Mouse (Mus musculus) lung, postnatal 0 days (tissue): Measurements from ENCODE around the gene Cd84. TPM values are rescaled to one million over a fixed set of nuclear protein-coding genes. Genes with fewer than 3 reads are reported as not detected.

ENCODE experiments used
- ATAC-seq: fragments of 200-750 bp; cut with Nextera tagmentation; 2 replicates; pipeline ENCODE4 v1.8.0; 2017; ENCODE audit warnings: moderate library complexity
- DNase-seq: peaks from one replicate; pipeline ENCODE4 v3.0.0-alpha.2; 2016; ENCODE audit warnings: low spot score
- H3K27ac ChIP-seq: fragments of 300-500 bp; sonication (generic); 2 replicates; pipeline ENCODE4 v1.5.1; 2014; ENCODE audit warnings: antibody characterized with exemption, mild to moderate bottlenecking, low read length, mixed read lengths
- H3K27me3 ChIP-seq: fragments of 300-500 bp; sonication (generic); replicated peaks from 2 replicates; pipeline ENCODE4 v1.6.1; 2014; ENCODE audit warnings: low read length, mixed read lengths; ENCODE audit not compliant: insufficient read depth
- H3K36me3 ChIP-seq: fragments of 300-500 bp; sonication (generic); 2 replicates; pipeline ENCODE4 v1.6.1; 2014; ENCODE audit warnings: low read length, mixed read lengths; ENCODE audit not compliant: insufficient read depth
- H3K4me1 ChIP-seq: fragments of 300-500 bp; sonication (generic); 2 replicates; pipeline ENCODE4 v1.6.1; 2014; ENCODE audit warnings: antibody characterized with exemption, low read depth, low read length, mixed read lengths; ENCODE audit not compliant: insufficient read depth
- H3K4me2 ChIP-seq: fragments of 300-500 bp; sonication (generic); replicated peaks from 2 replicates; pipeline ENCODE4 v1.6.1; 2014; ENCODE audit warnings: low read depth, mild to moderate bottlenecking, low read length, moderate library complexity, mixed read lengths
- H3K4me3 ChIP-seq: fragments of 300-500 bp; sonication (generic); 2 replicates; pipeline ENCODE4 v1.5.1; 2014; ENCODE audit warnings: low read depth, low read length
- H3K9ac ChIP-seq: fragments of 300-500 bp; sonication (generic); replicated peaks from 2 replicates; pipeline ENCODE4 v1.6.1; 2014; ENCODE audit warnings: low read depth, mild to moderate bottlenecking
- H3K9me3 ChIP-seq: fragments of 300-500 bp; sonication (generic); 2 replicates; pipeline ENCODE4 v1.6.1; 2016; ENCODE audit warnings: low read length, mixed read lengths
- CTCF ChIP-seq: IDR thresholded peaks from 2 replicates; pipeline ENCODE4 v1.5.1; 2016; ENCODE audit warnings: antibody characterized with exemption, mild to moderate bottlenecking
- EP300 ChIP-seq: IDR thresholded peaks from 2 replicates; pipeline ENCODE4 v1.6.1; 2016; ENCODE audit warnings: antibody characterized with exemption, mild to moderate bottlenecking, control low read depth
- WGBS: fragments of 180-500 bp; shearing (Covaris S2); extraction: QIAGEN DNeasy Blood & Tissue Kit; methylation state at CpG from one replicate; pipeline ENCODE4 v1.1.7; 2014; 5-methylcytosine and 5-hydroxymethylcytosine counted together
- polyA plus RNA-seq: library from polyadenylated mRNA; unstranded; fragments of >200 nt; fragmentation: Nextera tagmentation; extraction: Ambion mirVana; gene quantifications from 2 replicates; pipeline ENCODE4 v1.2.1, GENCODE M21; 2015

Gene Cd84
- polyA plus RNA-seq, 1 experiment from 2014 or later: 8.3 TPM

- H3K4me1 ChIP-seq: no peaks in the 10 kb centered on the region
- WGBS: 11% methylated on average over 8 of the region's 8 CpGs
- TF ChIP-seq CTCF: peak; percentile 86
- TF ChIP-seq EP300: no peak
- no peak overlapping the region for H3K4me2 ChIP-seq
- no peak overlapping the region for H3K4me3 ChIP-seq
- no peaks in the 10 kb centered on the region for H3K36me3 ChIP-seq
- H3K9ac ChIP-seq: no peak overlapping the region
- DNase-seq (peak; percentile 81), ATAC-seq (peak; percentile 71)
- H3K9me3 ChIP-seq: no peaks in the 10 kb centered on the region
- no peak overlapping the region for H3K27ac ChIP-seq
- H3K27me3 ChIP-seq: no peaks in the 10 kb centered on the region
Observed at GRCm38 (mm10) chr1:171815545-171816439, 23.7 kb upstream of the Cd84 start.

- 69% methylated on average over 4 of the region's 4 CpGs for WGBS
- no peaks in the 10 kb centered on the region for H3K27me3 ChIP-seq
- H3K4me1 ChIP-seq: no peaks in the 10 kb centered on the region
- H3K9ac ChIP-seq: no peak overlapping the region
- no peak for DNase-seq
- ATAC-seq: no peak
- no peak overlapping the region for H3K4me2 ChIP-seq
- no peaks in the 10 kb centered on the region for H3K9me3 ChIP-seq
- no peaks in the 10 kb centered on the region for H3K36me3 ChIP-seq
- H3K27ac ChIP-seq: no peak overlapping the region
- TF ChIP-seq EP300 (no peak), CTCF (no peak)
- H3K4me3 ChIP-seq: no peak overlapping the region
Observed at GRCm38 (mm10) chr1:171816991-171817390, 22.5 kb upstream of the Cd84 start.

GRCm38 (mm10) chr1:171821331-171821730 lies 18.2 kb upstream of the Cd84 start:
- Histone ChIP-seq H3K9me3 (no peaks in the 10 kb centered on the region), H3K27ac (no peak overlapping the region), H3K27me3 (no peaks in the 10 kb centered on the region), H3K4me2 (no peak overlapping the region), H3K4me3 (no peak overlapping the region), H3K36me3 (no peaks in the 10 kb centered on the region), H3K9ac (no peak overlapping the region), H3K4me1 (no peaks in the 10 kb centered on the region)
- DNase-seq: no peak
- ATAC-seq: no peak
- 43% methylated on average over 1 of the region's 1 CpGs for WGBS
- TF ChIP-seq CTCF: no peak
- TF ChIP-seq EP300: no peak

GRCm38 (mm10) chr1:171825462-171825861 lies 14.0 kb upstream of the Cd84 start:
- no peaks in the 10 kb centered on the region for H3K36me3 ChIP-seq
- no peak overlapping the region for H3K4me3 ChIP-seq
- no peaks in the 10 kb centered on the region for H3K9me3 ChIP-seq
- DNase-seq (no peak), ATAC-seq (no peak)
- H3K27me3 ChIP-seq: no peaks in the 10 kb centered on the region
- no peak overlapping the region for H3K4me2 ChIP-seq
- WGBS: 44% methylated on average over 4 of the region's 4 CpGs
- TF ChIP-seq EP300 (no peak), CTCF (peak; percentile 43)
- H3K27ac ChIP-seq: no peak overlapping the region
- no peaks in the 10 kb centered on the region for H3K4me1 ChIP-seq
- H3K9ac ChIP-seq: no peak overlapping the region

GRCm38 (mm10) chr1:171826164-171826563 lies 13.3 kb upstream of the Cd84 start:
- Histone ChIP-seq H3K4me2 (no peak overlapping the region), H3K27me3 (no peaks in the 10 kb centered on the region), H3K27ac (no peak overlapping the region), H3K36me3 (no peaks in the 10 kb centered on the region), H3K4me1 (no peaks in the 10 kb centered on the region), H3K4me3 (no peak overlapping the region), H3K9me3 (no peaks in the 10 kb centered on the region), H3K9ac (no peak overlapping the region)
- TF ChIP-seq CTCF: peak; percentile 57
- no peak for TF ChIP-seq EP300
- ATAC-seq (no peak), DNase-seq (peak; percentile 52)

GRCm38 (mm10) chr1:171827674-171828073 lies 11.8 kb upstream of the Cd84 start:
- Histone ChIP-seq H3K4me2 (no peak overlapping the region), H3K27me3 (no peaks in the 10 kb centered on the region), H3K36me3 (no peaks in the 10 kb centered on the region), H3K27ac (no peak overlapping the region), H3K9me3 (no peaks in the 10 kb centered on the region), H3K4me1 (no peaks in the 10 kb centered on the region), H3K4me3 (no peak overlapping the region), H3K9ac (no peak overlapping the region)
- peak; percentile 65 for DNase-seq
- no peak for ATAC-seq
- TF ChIP-seq CTCF (no peak), EP300 (no peak)
